Mouse (Mus musculus): ENCODE results near the gene Tex26.
A peak's percentile ranks its signal among the peaks of the same experiment; 100 is the strongest.

Tex26 gene

DNA sequence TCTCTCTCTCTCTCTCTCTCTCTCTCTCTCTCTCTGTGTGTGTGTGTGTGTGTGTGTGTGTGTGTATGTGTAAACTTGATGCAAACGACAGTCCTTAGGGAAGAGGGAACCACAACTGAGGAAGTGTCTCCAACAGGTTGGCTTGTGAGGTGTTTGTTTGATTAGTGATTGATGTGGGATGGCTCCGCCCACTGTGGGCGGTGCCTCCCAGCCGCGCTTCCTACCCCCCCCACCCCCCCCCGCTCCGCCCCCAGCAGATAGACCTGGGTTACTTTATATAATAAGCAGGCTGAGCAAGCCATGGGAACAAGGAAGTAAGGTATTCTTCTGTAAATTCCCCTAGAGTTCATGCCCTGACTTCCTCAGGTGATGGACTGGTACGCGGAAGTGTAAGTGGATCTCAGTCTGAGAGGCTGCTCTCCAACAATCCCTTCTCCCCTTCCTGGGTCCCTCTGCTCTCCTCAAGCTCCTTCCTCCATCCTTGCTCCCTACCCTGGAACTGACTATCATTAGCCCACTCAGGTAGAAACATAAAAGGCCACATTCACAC is 5.2 kb upstream of the Tex26 start:
- DNase-seq, result no peak

DNA sequence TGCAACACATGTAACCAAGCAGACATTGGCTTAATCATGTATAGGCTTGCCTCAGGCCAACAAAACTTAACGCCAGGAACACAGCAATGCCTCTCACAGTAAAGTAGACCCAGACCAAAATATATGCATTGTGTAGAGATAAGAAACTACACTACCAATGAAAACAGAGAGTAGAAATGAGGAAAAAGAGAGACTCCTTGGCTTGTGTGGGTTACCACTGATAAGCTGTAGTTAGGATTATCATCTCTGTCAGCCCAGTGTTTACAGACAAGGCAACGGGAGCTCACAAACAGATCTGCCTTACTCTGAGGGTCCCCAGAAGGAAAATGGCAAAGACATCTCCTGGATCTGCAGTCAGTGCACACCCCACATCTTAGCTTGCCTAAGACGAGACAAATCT is 2.9 kb upstream of the Tex26 start:
- no peak for DNase-seq

- DNase-seq, result no peak
These were observed 2.3 kb upstream of the Tex26 start for GRCm38 (mm10) chr5:149437150-149437549.

- DNase-seq, result peak; percentile 96
These were observed 717 bp downstream of the Tex26 start for GRCm38 (mm10) chr5:149440180-149440573.

DNA sequence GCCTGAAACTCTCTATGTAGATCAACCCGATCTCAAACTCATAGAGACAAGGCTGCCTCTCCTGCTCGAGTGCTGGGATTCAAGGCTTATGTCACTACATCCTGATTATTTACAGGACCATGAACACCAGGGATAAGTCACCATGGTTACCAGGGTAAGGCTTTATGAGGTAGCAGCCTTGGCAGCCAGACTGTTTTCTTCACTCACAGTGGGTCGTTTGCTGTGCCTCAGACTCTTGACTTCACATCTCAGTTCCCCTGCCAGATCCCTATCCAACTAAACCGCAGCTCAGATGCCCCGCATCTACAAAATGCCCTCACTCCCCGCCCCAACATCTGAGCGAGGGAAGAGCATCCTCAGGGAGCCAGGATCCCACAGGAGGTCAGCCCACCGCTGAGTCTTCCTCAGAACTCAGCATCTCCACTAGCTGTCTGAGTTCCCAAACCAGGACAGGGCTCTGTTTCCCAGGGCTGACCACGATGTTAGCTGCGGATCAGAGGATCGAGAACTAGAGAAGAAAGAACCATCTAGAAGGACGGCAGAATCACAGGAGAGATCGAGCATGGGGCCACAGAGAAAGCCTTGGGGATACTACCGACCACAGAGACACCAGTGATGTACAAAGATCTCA is 2.3 kb downstream of the Tex26 start:
- DNase-seq, result peak; percentile 32

- peak; percentile 49 for DNase-seq
These were observed 2.8 kb downstream of the Tex26 start for GRCm38 (mm10) chr5:149442277-149442660.

DNA sequence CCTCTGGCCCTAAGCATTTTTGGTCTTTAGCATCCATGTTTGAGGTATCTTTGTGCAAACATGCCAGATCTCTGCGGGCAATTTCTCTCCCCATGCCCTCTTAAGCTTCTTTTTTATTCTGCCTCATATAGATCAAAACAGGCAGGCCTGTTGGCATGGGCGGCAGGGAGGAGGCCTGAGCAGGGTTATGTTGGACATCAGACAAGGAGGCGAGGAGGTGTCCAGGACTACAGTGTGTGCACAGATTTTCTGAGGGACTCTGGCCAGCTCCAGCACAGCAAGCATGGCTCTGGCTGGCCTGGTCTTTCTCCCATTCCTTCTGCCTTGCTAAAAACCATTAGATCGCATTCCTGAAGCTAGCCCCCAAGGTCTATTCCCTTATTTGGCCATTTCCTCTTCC is 5.0 kb downstream of the Tex26 start:
- peak; percentile 88 for DNase-seq

DNA sequence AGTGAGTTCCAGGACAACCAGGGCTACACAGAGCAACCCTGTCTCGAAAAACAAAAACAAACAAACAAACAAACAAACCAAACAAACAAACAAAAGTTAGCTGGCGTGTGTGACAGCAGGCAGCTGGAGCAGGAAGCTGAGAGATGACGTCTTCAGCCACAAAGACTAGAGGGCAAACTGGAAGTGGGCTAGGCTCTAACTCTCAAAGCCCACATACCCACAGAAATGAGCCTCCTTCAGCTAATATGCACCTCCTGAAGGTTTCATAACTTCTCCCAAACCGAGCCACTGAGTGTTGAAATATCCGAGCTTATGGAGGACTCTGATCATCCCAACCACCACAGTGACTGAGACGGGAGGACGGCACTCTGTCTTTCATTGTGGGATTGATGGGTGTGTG is 7.0 kb downstream of the Tex26 start:
- DNase-seq, result no peak

- no peak for DNase-seq
These were observed 8.3 kb downstream of the Tex26 start for GRCm38 (mm10) chr5:149447733-149448132.

DNA sequence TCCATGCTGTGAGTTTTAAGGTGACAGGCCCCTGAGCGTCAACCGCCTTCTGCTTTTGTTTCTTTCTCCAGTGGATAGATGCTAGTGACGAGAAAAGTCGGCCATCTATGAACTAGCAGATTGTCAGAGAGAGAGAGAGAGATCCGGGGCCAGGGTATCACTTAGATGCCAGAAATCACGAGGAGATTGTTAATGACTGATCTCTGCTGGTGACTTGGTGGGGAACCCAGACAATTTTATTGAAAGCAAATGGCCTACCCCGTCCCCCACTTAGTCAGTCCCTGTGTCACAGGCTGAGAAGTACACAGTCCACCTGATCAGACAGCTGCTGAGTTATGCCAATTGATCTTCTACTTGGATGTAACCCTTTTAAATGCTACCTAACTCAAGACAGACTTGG is 9.9 kb downstream of the Tex26 start:
- DNase-seq, result no peak

- DNase-seq, result no peak
These were observed 11.8 kb downstream of the Tex26 start for GRCm38 (mm10) chr5:149451209-149451681.

DNA sequence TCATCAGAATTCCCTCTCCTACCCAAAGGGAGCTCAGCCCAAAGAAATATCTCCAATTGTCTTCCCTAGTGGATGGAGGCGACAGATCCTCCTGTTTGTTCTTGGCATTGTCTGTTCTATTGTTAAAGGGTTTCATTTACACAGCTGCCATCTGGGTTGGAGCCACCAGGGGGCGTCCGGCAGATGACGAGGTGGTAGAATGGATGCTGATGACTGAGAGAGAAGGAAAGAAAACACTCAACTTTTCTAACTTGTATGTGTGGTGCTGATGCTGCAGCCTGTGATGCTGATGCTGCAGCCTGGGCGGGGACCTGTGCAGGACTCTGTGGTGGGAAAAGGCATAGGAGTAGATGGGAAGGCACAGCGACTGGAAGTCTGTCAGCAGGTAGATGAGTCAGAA is 14.8 kb downstream of the Tex26 start:
- DNase-seq, result peak; percentile 39

- DNase-seq, result no peak
These were observed 17.1 kb downstream of the Tex26 start for GRCm38 (mm10) chr5:149456544-149456943.

GRCm38 (mm10) chr5:149462071-149462470 is 22.6 kb downstream of the Tex26 start:
- no peak for DNase-seq

GRCm38 (mm10) chr5:149465305-149465704 is 25.8 kb downstream of the Tex26 start:
- no peak for DNase-seq

- DNase-seq, result no peak
These were observed 34.7 kb downstream of the Tex26 start for GRCm38 (mm10) chr5:149474142-149474541.

DNA sequence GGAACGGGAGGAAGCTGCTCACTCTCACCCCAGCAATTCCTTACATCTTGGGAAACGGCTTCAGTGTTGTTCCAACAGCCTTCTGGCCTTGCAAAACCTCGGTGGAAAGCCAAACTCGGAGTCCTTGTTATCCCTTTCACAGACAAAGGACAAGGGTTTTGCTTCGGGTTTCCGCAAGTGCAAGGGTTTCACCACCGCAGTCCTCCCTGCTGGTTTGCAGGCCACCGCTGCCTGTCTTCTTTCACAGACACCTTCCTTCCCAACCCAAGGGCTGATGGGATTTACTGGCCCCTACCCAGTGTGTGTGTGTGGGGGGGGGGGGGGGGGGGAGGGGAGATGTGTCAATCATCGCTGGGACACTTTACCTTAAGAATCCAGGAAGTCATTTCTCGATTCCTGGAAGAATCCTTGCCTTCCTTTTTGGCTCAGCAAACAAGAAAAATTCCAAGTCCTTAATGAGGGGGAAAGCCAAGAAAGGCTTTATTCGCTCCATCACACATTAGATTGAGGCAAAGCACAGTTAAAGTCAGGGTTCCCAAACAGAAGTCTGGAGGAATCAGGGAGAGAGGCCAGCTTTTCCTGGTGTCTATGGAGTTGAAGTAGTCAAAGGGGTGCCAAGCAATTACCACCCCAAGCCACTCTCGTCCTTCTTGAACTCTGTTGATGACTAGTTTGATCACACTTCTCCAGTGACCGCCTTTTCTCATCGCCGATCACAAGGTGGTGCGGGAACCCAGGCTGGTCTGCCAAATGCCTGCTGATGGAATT is 35.4 kb downstream of the Tex26 start:
- no peak for DNase-seq

- no peak for DNase-seq
These were observed 42.5 kb downstream of the Tex26 start for GRCm38 (mm10) chr5:149481920-149482319.

GRCm38 (mm10) chr5:149483321-149484052 is 44.0 kb downstream of the Tex26 start:
- DNase-seq, result no peak

DNA sequence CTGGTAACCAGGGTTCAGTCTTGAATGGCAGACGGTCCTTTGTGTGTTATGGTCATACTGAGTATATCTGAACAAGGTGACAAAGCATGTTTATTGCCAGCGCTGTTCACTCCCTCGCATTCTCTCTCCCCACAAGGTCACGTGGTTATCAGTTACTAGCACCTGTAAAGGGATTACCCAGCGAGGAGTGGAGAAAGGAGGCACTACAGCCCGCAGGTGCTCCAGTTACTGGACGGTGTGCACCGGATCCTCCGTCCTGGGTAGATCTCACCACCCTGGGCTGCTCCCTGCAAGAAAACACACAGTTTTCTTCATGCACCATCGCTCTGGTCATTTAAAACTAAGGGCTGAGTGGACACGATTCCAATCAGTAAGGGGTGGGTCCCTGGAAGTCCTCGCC is 44.8 kb downstream of the Tex26 start:
- DNase-seq, result no peak

- DNase-seq, result no peak
These were observed 46.0 kb downstream of the Tex26 start for GRCm38 (mm10) chr5:149485447-149485846.

DNA sequence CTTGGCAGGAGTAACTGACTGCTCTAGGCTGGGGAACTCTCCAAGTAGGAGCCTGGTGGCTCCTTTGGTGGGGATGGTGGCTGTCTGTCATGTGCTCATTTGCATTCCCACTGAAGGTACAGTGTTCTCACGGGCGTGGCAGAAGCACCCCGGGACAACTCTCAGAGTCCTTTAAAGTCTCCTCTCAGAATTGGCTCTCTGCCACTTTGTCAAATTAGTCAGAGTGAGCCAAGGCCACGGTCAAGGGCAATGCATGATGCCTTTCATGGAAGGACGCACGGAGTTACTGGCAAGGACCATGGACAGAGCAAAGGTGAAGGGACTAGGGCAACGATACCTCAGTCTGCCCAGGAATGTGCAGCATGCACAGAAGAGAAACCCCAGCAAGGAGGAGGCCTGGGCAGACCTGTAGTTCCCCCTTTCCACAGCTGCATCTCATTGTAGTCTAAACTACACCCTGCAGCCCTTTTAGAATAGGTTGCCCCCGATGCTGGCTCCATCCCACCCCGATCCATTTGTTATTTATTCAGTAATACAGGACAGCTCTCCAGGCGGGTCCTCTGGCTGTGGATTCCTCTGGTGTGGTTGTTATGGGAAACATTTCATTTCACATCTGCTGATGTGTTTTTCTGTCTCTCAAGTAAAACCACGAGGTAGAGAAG is 49.0 kb downstream of the Tex26 start:
- no peak for DNase-seq

DNA sequence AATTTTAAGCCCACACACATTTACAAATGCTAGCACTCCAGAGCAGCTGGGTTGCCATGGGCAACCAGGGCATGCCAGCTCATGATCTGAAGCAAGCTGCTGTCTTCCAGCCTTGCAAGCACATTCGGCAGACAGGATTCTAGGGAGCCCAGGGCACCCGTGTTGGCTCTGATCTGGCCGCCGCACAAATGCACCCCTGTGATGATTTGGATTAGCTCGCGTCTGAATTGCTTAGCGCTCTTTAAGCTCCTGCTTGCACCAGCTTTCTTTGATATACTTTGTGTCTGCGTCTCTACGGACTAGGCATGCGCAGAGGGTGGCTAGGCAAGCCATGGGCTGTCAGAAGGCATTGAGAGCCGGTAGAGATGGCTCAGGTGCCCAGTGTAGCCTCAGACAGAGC is 49.7 kb downstream of the Tex26 start:
- DNase-seq, result peak; percentile 16

Data from cerebellum, adult 11-12 months (tissue).